Mouse (Mus musculus) retina, adult 2 months (tissue): Measurements from ENCODE around the gene Gm11077.

Source experiments
- DNase-seq: peaks from one replicate; pipeline ENCODE4 v3.0.0-alpha.2; 2012; ENCODE audit warnings: low read depth, low spot score

Gm11077 gene

GRCm38 (mm10) chr6:140747591-140747990 is 18.5 kb downstream of the Gm11077 start:
- no peak for DNase-seq

DNA sequence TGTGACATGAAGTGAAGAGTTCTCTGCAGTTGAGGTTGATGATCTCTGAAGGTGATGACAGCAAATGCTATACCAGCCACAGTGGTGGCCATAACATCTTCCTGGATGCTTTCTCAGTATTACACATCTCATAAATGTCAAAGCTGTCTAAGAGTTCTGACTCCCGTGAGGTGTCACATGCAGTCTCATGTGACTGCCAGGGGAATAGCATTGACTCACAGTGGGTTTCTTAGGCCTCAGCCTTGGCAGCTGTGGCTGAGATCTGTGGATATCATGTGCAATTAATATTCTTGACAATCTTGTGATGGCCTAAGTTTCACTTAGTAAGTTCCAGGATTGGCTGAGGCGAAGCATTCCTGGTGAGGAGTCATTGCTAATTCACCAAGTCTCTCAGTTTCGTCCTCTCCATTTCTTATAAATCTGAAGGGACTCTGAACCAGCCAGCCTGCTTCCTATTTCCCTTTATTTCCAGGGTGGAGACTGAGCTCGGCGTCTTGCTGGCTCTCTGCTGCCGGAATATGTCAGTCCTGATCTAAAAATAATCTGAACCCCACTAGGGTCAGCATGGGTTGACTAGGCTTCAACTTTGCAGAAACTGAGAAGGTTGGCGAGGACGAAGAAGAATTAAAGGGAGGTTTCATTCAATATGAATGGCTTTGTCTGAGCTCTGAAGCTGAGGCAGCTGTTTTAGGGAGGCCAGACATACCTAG is 21.4 kb downstream of the Gm11077 start:
- no peak for DNase-seq

GRCm38 (mm10) chr6:140766365-140766764 is 37.3 kb downstream of the Gm11077 start:
- peak; percentile 11 for DNase-seq

GRCm38 (mm10) chr6:140767237-140767636 is 38.2 kb downstream of the Gm11077 start:
- DNase-seq, result no peak

- DNase-seq, result no peak
These were observed 39.1 kb downstream of the Gm11077 start for GRCm38 (mm10) chr6:140768180-140768579.

DNA sequence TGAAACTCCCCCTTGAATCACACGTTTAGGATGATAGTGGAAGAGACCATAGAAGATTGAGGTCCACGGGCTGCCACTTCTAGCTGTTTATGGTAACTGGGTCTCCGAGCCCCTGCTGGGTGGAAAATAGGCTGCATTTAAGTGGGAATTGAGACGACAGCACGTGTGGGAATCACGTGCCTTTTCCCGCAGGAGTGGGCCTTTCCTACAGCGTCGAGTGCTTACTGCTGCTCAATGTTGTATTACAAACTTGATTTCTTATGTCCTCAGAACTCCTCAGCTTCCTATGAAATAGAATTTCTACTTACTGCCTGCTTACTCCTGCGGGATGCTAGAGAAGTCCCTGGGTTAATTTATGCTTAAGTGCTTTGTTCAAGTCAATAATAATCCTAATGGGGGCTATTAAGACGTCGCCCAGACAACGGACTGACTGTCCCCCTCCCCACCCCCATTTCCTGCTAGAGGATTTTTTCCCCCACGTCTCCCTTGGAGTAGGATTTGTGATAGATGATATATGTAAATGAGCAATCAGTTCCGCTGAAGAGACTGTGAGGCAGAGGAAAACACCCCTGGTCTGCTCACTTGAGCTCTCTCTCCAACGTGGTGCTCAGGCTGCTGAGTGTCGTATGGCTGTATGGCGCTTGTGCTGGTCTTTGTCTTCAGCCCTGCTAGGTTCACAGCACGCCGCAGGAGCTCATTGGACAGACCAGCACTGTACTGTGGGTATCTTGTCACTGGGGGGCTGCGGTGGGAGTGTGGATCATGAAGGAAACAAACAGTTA is 40.0 kb downstream of the Gm11077 start:
- DNase-seq, result no peak

DNA sequence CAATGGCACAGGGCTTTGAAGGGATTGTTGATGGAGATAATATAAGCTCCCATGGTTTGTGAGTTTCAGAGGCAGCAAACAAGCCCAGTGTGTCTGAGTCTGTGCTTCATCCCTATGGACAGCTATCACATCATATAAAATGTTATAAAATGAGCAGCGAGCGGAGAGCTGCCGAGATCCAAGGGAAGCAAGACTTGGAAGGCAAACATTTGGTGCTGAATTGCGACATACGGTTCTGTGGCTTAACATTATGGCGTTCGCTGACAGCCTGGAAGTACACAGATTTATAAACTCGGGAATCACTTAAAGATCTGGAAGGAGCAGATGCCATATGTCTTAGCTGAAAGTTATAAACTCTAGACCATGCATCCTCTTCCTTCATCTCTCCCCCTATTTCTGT is 47.2 kb downstream of the Gm11077 start:
- DNase-seq, result no peak

DNA sequence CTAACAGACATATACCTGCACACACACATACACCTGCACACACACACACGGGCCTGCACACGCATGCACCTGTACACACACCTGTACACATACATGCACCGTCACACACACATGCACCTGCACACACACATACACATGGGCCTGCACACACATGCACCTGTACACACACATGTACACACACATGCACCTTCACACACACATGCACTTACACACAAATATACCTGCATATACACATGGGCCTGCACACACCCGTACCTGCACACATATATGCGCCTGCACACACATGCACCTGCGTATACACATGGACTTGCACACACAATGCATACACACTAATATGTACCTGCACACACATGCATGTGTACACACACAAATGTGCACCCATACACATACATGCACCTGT is 53.4 kb downstream of the Gm11077 start:
- DNase-seq, result no peak

GRCm38 (mm10) chr6:140786058-140786457 is 57.0 kb downstream of the Gm11077 start:
- no peak for DNase-seq

DNA sequence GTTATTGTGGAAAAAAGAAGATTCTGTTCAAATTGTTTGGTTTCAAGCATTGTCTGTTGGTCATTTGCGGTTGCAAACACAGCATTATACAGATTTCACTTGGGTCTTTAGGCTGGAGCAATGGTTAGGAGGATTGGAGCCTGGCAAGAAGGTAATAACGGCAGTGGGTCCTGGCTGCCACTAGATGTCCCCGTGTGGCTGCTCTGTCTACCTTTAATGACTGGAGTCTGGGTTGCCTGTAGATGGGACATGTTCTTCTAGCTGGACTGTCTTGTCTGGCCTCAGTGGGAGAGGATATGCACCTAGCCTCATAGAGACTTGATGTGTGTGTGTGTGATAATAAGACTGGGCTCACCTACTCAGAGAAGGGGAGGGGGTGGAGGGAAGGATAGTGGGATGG is 60.8 kb downstream of the Gm11077 start:
- no peak for DNase-seq

DNA sequence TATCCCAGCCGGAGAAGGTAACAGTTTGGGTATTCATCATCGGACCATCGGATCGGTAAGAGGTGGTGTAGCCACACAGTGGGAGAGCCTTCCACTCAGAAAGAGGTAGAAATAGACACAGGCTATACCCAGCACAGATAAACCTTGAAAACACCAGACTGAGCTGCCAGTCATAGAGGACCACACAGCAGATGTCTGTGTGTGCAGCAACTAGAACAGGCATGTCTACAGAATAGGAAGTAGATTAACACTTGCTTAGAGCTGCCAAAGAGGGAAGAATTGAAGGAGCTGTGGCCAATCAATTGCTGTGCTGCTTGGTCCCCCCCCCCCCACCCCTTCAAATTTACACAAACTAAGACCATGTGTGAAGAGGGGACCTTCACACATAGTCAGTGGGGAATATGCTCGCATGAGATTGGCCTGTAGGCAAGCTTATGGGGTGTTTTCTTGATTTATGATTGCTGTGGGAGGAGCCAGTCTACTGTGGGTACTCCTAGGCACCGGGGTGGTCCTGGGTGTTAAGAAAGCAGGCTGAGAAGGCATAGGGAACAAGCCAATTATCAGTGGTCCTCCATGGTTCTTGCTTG is 64.7 kb downstream of the Gm11077 start:
- no peak for DNase-seq

DNA sequence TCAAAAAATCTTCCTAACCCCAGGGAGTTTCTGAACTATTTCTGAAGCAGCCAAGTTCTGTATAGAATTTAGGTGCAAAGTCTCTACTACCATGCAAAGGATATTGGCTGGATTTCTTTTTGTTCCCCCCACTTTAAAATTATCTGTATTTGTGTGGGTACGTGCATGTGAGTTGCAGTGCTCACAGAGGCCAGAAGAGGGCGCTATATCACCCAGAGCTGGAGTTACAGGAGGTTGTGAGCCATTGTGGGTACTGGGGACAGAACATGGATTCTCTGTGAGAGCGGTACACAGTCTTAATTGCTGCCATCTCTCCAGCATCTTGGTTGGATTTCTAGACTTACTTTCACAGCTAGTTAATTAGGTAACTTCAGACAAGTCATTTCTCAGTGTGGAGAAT is 69.8 kb downstream of the Gm11077 start:
- DNase-seq, result no peak

- DNase-seq, result no peak
These were observed 70.5 kb downstream of the Gm11077 start for GRCm38 (mm10) chr6:140799435-140800040.

GRCm38 (mm10) chr6:140800587-140800986 is 71.5 kb downstream of the Gm11077 start:
- no peak for DNase-seq
